Comparison of ENCODE assay signal across 8 mouse cellular contexts in genomic region chrX:37110193-37110880, GRCm38 (mm10). TPM values are rescaled to one million over a fixed set of nuclear protein-coding genes. Genes with fewer than 3 reads are reported as not detected.
DNase-seq lines count a peak whose midpoint lies in the region; ATAC-seq lines count a peak whose summit lies in the region.

TSS of gene Upf3b (minus strand) at chrX:37110322.

- H3K4me2 ChIP-seq in lung, embryonic 16.5 days (ENCODE audit: low read depth, low read length), result peak within 1 kb of the TSS; percentile 67

- no peaks in the 10 kb centered on the region for H3K36me3 ChIP-seq in lung, embryonic 16.5 days (ENCODE audit: control insufficient read depth, insufficient read depth, low read length)

- peak; percentile 94 for DNase-seq in MEL-GATA-1-ER (ENCODE audit: extremely low read depth, low read depth)
- DNase-seq in cerebellum, adult 8-10 months, result peak; percentile 83
- peak; percentile 95 for DNase-seq in forelimb bud, embryonic 11.5 days (ENCODE audit: low read depth, low spot score)
- peak; percentile 76 for DNase-seq in layer of hippocampus, adult 9-10 months (ENCODE audit: low spot score)
- peak; percentile 48 for DNase-seq in ovary, postnatal 10 days (ENCODE audit: low spot score)
- DNase-seq in thymus, postnatal 10 days (ENCODE audit: low spot score in 2 of 2), result peak; percentile 87 to 93

- peak within 1 kb of the TSS; percentile 70 for H3K4me3 ChIP-seq in lung, embryonic 16.5 days (ENCODE audit: low read length)

- H3K9ac ChIP-seq in lung, embryonic 16.5 days (ENCODE audit: low read length), result peak within 1 kb of the TSS; percentile 71

- ATAC-seq in hematopoietic stem cell, adult 5-6 weeks (replicated peaks in 1 of 2; ENCODE audit: insufficient read depth in 1 of 2, low FRiP score in 2 of 2, low TSS enrichment in 1 of 2, low read depth in 1 of 2, poor library complexity in 2 of 2, severe bottlenecking in 2 of 2), result peak; percentile 99
- peak; percentile 99 for ATAC-seq in lung, embryonic 16.5 days (ENCODE audit: low read depth)

- 18% methylated on average over 30 of the region's 30 CpGs for WGBS in lung, embryonic 16.5 days

- peak within 1 kb of the TSS; percentile 90 for H3K27ac ChIP-seq in lung, embryonic 16.5 days (ENCODE audit: low read length)

- no peaks in the 10 kb centered on the region for H3K9me3 ChIP-seq in lung, embryonic 16.5 days (ENCODE audit: control insufficient read depth, low read length)

- no peaks in the 10 kb centered on the region for H3K4me1 ChIP-seq in lung, embryonic 16.5 days (replicated peaks; ENCODE audit: control insufficient read depth, insufficient read depth, low read length)

- H3K27me3 ChIP-seq in lung, embryonic 16.5 days (ENCODE audit: control insufficient read depth, insufficient read depth, low read depth, low read length), result no peaks in the 10 kb centered on the region

RNA-seq across cellular contexts. Expression of gene Upf3b, which starts in this region (rescaled TPM):
- 53.0 and 71.3 TPM in 2 replicates for total RNA-seq in hematopoietic stem cell, adult 5-6 weeks (2017)
- 17.2 and 19.4 TPM in 2 replicates for polyA plus RNA-seq in lung, embryonic 16.5 days (2015; fragmentation: Nextera tagmentation; extraction: Ambion mirVana)

Comparison
In these comparisons a context has a peak if more than half of its experiments do, and no peak if none do; other contexts are left out.
1. Peak in every context shown above with its lines: DNase-seq, ATAC-seq, H3K4me3 ChIP-seq and H3K27ac ChIP-seq.